Mouse (Mus musculus) granulocyte monocyte progenitor cell, adult 5-6 weeks (primary cell): ENCODE results near the gene Snrpn. TPM values are rescaled to one million over a fixed set of nuclear protein-coding genes. Genes with fewer than 3 reads are reported as not detected.

Experiments
- total RNA-seq, 2 experiments: library from RNA; stranded (forward) in 1 of 2; stranded (reverse) in 1 of 2; fragments of 200-712, 200-1000 nt in 1 of 2; fragments of >200 nt in 1 of 2; fragmentation: Nextera tagmentation in 1 of 2; gene quantifications; 2 replicates each; pipeline ENCODE4 v1.2.3; 2014 to 2017

The Snrpn gene
- total RNA-seq, 2 experiments from 2014 or later: not detected

Other genes with a start within 250 kb of the Snrpn start
- not detected in 2 replicates for gene Snurf, start 135.2 kb downstream of the Snrpn start, total RNA-seq (2014; fragmentation: Nextera tagmentation)
- gene Snurf, start 135.2 kb downstream of the Snrpn start, total RNA-seq (2017): not detected in 2 replicates
- not detected in 2 replicates for gene Gm38393, start 135.2 kb downstream of the Snrpn start, total RNA-seq (2014; fragmentation: Nextera tagmentation)
- not detected in 2 replicates for gene Gm38393, start 135.2 kb downstream of the Snrpn start, total RNA-seq (2017)